Mouse (Mus musculus): ENCODE data around the gene Gm281. TPM values are rescaled to one million over a fixed set of nuclear protein-coding genes. Genes with fewer than 3 reads are reported as not detected.
"Not testable (repeated sequence)": the region's sequence is repeated elsewhere in the genome, so short reads cannot be mapped to it uniquely, and the experiment has no call there.

Gene Gm281
- not detected for total RNA-seq (2021)

- no peak for DNase-seq (ENCODE audit: extremely low spot score in 1 of 2, low spot score in 1 of 2)
Measured at GRCm38 (mm10) chr14:13914387-13915082, at the start of gene Gm281. Gene Gm281, minus strand, starts transcription at chr14:13914478.

- no peak for DNase-seq (ENCODE audit: extremely low spot score in 1 of 2, low spot score in 1 of 2)
Measured at GRCm38 (mm10) chr14:13963527-13963926, 49.2 kb upstream of the Gm281 start.

- DNase-seq (ENCODE audit: extremely low spot score in 1 of 2, low spot score in 1 of 2), result no peak
Measured at GRCm38 (mm10) chr14:13962476-13962875, 48.2 kb upstream of the Gm281 start.

GRCm38 (mm10) chr14:13961401-13962112 is 47.3 kb upstream of the Gm281 start, which contains the start of the genes Atxn7 and Thoc7:
Gene Atxn7, plus strand, starts transcription at chr14:13961440.
Gene Thoc7, minus strand, starts transcription at chr14:13961852.
- peak; percentile 38 to 41 for DNase-seq (ENCODE audit: extremely low spot score in 1 of 2, low spot score in 1 of 2)

GRCm38 (mm10) chr14:13960482-13961325 is 46.4 kb upstream of the Gm281 start:
- peak; percentile 54 to 57 for DNase-seq (ENCODE audit: extremely low spot score in 1 of 2, low spot score in 1 of 2)

- DNase-seq (ENCODE audit: extremely low spot score in 1 of 2, low spot score in 1 of 2), result no peak
Measured at GRCm38 (mm10) chr14:13960079-13960478, 45.8 kb upstream of the Gm281 start.

- DNase-seq (ENCODE audit: extremely low spot score in 1 of 2, low spot score in 1 of 2), result not testable (repeated sequence)
Measured at GRCm38 (mm10) chr14:13952151-13952550, 37.9 kb upstream of the Gm281 start.

- peak in 1 of 2 experiments; percentile 36 for DNase-seq (ENCODE audit: extremely low spot score in 1 of 2, low spot score in 1 of 2)
Measured at GRCm38 (mm10) chr14:13950401-13950800, 36.1 kb upstream of the Gm281 start.

- DNase-seq (ENCODE audit: extremely low spot score in 1 of 2, low spot score in 1 of 2), result no peak
Measured at GRCm38 (mm10) chr14:13948345-13948744, 34.1 kb upstream of the Gm281 start.

GRCm38 (mm10) chr14:13944686-13945085 is 30.4 kb upstream of the Gm281 start:
- no peak for DNase-seq (ENCODE audit: extremely low spot score in 1 of 2, low spot score in 1 of 2)

- no peak for DNase-seq (ENCODE audit: extremely low spot score in 1 of 2, low spot score in 1 of 2)
Measured at GRCm38 (mm10) chr14:13934052-13934371, 19.7 kb upstream of the Gm281 start.

GRCm38 (mm10) chr14:13933290-13934051 is 19.2 kb upstream of the Gm281 start:
- no peak for DNase-seq (ENCODE audit: extremely low spot score in 1 of 2, low spot score in 1 of 2)

GRCm38 (mm10) chr14:13917630-13918029 is 3.4 kb upstream of the Gm281 start:
- DNase-seq (ENCODE audit: extremely low spot score in 1 of 2, low spot score in 1 of 2), result peak; percentile 21 to 58

- no peak for DNase-seq (ENCODE audit: extremely low spot score in 1 of 2, low spot score in 1 of 2)
Measured at GRCm38 (mm10) chr14:13917208-13917607, 2.9 kb upstream of the Gm281 start.

GRCm38 (mm10) chr14:13915207-13915606 is 929 bp upstream of the Gm281 start:
- no peak for DNase-seq (ENCODE audit: extremely low spot score in 1 of 2, low spot score in 1 of 2)

GRCm38 (mm10) chr14:13910148-13910547 is 4.1 kb downstream of the Gm281 start:
- no peak for DNase-seq (ENCODE audit: extremely low spot score in 1 of 2, low spot score in 1 of 2)

- no peak for DNase-seq (ENCODE audit: extremely low spot score in 1 of 2, low spot score in 1 of 2)
Measured at GRCm38 (mm10) chr14:13907145-13907544, 7.1 kb downstream of the Gm281 start.

- DNase-seq (ENCODE audit: extremely low spot score in 1 of 2, low spot score in 1 of 2), result no peak
Measured at GRCm38 (mm10) chr14:13906461-13906860, 7.8 kb downstream of the Gm281 start.

- DNase-seq (ENCODE audit: extremely low spot score in 1 of 2, low spot score in 1 of 2), result peak; percentile 35 to 45
Measured at GRCm38 (mm10) chr14:13901611-13902067, 12.6 kb downstream of the Gm281 start.

GRCm38 (mm10) chr14:13895198-13895597 is 19.1 kb downstream of the Gm281 start:
- no peak for DNase-seq (ENCODE audit: extremely low spot score in 1 of 2, low spot score in 1 of 2)

Measured in layer of hippocampus, postnatal 25 days (tissue).